Comparison of ENCODE assay signal across 8 mouse cellular contexts in genomic region chr4:138379091-138379840, GRCm38 (mm10). TPM values are rescaled to one million over a fixed set of nuclear protein-coding genes. Genes with fewer than 3 reads are reported as not detected.
DNase-seq lines count a peak whose midpoint lies in the region; TF ChIP-seq lines count a peak whose summit lies in the region.

No protein-coding gene starts in this region.

- no peak overlapping the region for H3K27ac ChIP-seq in embryonic fibroblast, embryonic 13.5 days (ENCODE audit: insufficient read depth, low read length)

- DNase-seq in MN1 (ENCODE audit: low spot score), result peak; percentile 90
- peak; percentile 86 for DNase-seq in adrenal gland, postnatal 36 days
- peak; percentile 75 to 82 for DNase-seq in heart, postnatal 14 days
- DNase-seq in layer of hippocampus, adult 9-11 months, result peak; percentile 70
- DNase-seq in lung, postnatal 4 days, result peak; percentile 79 to 81
- peak; percentile 72 to 75 for DNase-seq in right cerebral cortex, postnatal 10 days (ENCODE audit: low spot score in 2 of 2)
- DNase-seq in c-Kit-positive CD71-positive TER-119-positive erythroid progenitor cells, embryonic 14.5 days (ENCODE audit: low spot score), result no peak

- no peaks in the 10 kb centered on the region for H3K4me1 ChIP-seq in embryonic fibroblast, embryonic 13.5 days (ENCODE audit: control insufficient read depth, insufficient read depth, low read length)

- H3K4me3 ChIP-seq in embryonic fibroblast, embryonic 13.5 days (ENCODE audit: insufficient read depth, low read length), result no peak overlapping the region

- TF ChIP-seq POLR2A in embryonic fibroblast, embryonic 13.5 days (IDR thresholded peaks at IDR 0.05; ENCODE audit: low read depth, low read length), result no peak

- TF ChIP-seq CTCF in embryonic fibroblast, embryonic 13.5 days (IDR thresholded peaks at IDR 0.05; ENCODE audit: borderline replicate concordance, insufficient read depth, low read length), result peak; percentile 91

- intact Hi-C loops in heart, postnatal 14 days (cut with DNase I), result loop anchor here (1.0 to 2.0 kb wide), 3 partner anchors 47 to 60 kb away; partner anchors contain the start of gene Pink1

RNA-seq across cellular contexts. Expression of gene Cda, which starts 11.5 kb away (rescaled TPM):
- total RNA-seq in adrenal gland, postnatal 36 days (2021), result 10 to 100 TPM in 1 of 2 experiments, 1 to 10 TPM in 1; 6.9 to 15.0 TPM
- polyA plus RNA-seq in embryonic fibroblast, embryonic 13.5 days (2011; ENCODE audit: insufficient read length, low read depth, missing spikeins), result 1.0 and 1.2 TPM in 2 replicates
- total RNA-seq in heart, postnatal 14 days (2021), result 1 to 10 TPM; 2.1 to 2.2 TPM

RNA-seq across cellular contexts. Expression of gene Fam43b, which starts 17.1 kb away (rescaled TPM):
- total RNA-seq in adrenal gland, postnatal 36 days (2021), result 1 to 10 TPM; 2.5 to 3.5 TPM
- not detected in 2 replicates for polyA plus RNA-seq in embryonic fibroblast, embryonic 13.5 days (2011; ENCODE audit: insufficient read length, low read depth, missing spikeins)
- total RNA-seq in heart, postnatal 14 days (2021), result not detected

RNA-seq across cellular contexts. Expression of gene Pink1, which starts 53.2 kb away (rescaled TPM):
- 100 to 1,000 TPM; 141 to 211 TPM for total RNA-seq in adrenal gland, postnatal 36 days (2021)
- 17.5 and 19.1 TPM in 2 replicates for polyA plus RNA-seq in embryonic fibroblast, embryonic 13.5 days (2011; ENCODE audit: insufficient read length, low read depth, missing spikeins)
- total RNA-seq in heart, postnatal 14 days (2021), result 100 to 1,000 TPM; 367 to 392 TPM

RNA-seq across cellular contexts. Expression of gene Mul1, which starts 55.2 kb away (rescaled TPM):
- 10 to 100 TPM; 51.7 to 55.3 TPM for total RNA-seq in adrenal gland, postnatal 36 days (2021)
- 14.4 and 15.8 TPM in 2 replicates for polyA plus RNA-seq in embryonic fibroblast, embryonic 13.5 days (2011; ENCODE audit: insufficient read length, low read depth, missing spikeins)
- 10 to 100 TPM; 70.0 to 72.5 TPM for total RNA-seq in heart, postnatal 14 days (2021)
